Mouse (Mus musculus): ENCODE results near the gene Disp1.

Disp1 gene

DNA sequence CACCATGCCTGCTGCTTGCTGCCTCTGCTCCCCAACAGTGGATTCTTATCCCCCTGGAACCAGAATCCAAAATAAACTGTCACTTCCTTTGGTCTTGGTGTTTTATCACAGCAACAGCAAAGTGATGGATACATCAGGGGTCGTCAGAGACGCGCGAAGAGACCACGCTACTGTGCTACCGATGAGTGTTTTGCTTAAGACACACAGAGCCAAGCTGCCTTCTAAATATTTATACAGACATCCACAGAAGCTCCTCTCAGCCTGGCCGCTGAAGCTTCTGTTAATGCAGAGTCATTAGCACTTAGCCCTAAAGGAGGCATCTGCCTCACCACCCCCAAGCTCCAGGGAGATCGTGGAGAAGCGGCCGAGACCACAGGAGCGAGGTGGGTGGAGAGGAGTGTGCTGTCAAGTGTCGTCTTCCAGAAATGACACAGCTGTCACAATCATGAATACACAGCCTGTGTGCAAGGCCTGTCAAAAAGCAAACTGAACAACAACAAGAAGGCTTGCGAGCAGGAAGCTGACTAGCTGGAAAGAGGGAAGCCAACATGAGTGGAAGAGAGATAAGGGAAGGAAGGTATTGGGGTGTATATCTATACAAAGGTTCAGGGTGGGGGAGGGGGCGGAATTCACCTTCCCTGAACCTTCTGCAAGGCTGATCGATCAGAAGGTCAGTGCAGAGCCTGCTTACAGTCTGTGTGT lies 146.1 kb downstream of the Disp1 start:
- no peak for DNase-seq

- DNase-seq = no peak
These were observed 148.9 kb downstream of the Disp1 start for GRCm38 (mm10) chr1:183072263-183073050.

DNA sequence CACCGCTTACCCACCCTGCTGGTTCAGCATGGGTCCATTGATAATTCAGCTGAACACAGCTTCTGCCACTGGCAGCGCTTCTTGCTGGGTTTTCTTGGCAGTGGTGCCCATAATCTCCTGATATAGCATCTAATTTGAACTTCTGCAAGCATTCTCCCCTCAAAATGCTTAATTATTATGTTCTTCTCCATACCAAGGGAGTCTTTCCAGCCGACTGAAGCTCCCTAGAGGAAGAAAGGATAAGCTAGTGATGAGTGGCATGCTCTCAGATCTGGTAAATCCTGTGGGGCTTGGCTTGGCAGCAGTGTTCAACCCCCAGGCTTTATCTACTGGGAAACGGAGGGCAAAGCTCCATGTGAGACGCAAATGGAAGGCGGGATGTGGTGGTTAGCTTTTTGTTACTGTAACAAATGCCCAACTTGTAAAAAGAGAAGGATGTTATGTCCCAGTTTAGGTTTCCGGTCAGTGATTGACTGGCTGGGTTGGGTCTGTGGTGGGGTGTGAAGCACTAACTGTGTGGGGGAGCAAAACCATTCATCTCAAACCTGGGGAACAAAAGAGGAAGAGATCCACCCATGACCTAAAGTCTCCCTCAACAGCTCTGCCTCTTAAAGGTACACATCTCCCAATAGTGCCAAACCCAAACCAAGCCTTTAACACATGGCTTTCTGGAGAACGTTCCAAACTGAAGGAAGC lies 151.2 kb downstream of the Disp1 start:
- no peak for DNase-seq

GRCm38 (mm10) chr1:183067807-183068206 lies 153.5 kb downstream of the Disp1 start:
- DNase-seq = no peak

DNA sequence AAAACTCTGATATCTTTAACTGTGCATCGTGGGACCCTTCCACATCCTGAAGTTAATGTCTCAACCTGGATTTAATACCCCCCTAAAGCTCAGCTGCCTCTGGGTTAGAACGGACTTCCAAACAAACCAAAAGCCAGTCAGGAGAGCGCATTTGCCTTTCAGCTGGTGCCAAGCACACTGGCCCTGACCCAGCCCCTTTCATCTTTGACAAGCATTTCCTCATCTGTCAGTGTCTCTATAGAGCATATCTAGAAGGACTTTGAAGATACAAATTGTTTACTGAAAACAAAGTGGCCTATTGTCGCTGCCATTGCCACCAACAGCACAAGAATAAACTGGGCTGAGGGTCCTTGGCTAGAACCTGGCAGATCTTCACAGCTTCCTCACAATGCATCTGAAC lies 154.3 kb downstream of the Disp1 start:
- no peak for DNase-seq

- no peak for DNase-seq
These were observed 160.7 kb downstream of the Disp1 start for GRCm38 (mm10) chr1:183060611-183061010.

DNA sequence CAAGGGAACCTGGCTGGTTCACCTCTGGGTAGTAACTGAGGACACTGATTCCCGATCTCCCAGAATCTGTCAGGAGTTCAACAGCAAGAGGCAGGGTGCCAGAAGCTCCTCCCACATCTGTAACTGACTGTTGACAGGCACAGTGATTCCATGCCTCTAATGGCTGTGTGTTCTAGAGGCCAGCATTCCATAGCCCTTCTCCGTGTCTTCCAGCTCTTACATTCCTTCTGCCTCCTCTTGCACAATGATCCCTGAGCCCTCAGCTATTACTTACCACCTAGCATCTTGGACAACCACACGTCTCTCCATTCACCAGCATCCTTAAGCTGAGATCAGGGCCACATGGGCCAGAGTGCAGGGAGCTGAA lies 165.1 kb downstream of the Disp1 start:
- no peak for DNase-seq

- DNase-seq = no peak
These were observed 165.6 kb downstream of the Disp1 start for GRCm38 (mm10) chr1:183055608-183056288.

DNA sequence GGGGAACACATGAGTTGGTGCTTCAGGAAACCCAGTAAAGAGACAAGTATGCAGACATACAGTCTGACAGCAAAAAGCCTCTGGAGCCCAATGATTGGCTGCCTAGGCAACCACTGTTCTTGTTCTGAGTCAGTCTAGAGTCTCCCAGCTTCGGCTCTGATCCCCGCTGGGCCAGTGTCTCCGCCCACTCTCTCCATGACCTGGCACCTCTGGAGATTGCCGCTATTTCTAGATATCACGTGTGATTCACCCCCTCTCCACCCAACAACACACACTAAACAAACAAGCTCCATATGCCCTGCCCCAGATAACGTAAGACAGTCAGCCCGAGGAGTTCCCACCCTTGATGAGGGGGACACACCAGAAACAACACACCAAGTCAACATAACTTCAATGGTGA lies 168.7 kb downstream of the Disp1 start:
- no peak for DNase-seq

DNA sequence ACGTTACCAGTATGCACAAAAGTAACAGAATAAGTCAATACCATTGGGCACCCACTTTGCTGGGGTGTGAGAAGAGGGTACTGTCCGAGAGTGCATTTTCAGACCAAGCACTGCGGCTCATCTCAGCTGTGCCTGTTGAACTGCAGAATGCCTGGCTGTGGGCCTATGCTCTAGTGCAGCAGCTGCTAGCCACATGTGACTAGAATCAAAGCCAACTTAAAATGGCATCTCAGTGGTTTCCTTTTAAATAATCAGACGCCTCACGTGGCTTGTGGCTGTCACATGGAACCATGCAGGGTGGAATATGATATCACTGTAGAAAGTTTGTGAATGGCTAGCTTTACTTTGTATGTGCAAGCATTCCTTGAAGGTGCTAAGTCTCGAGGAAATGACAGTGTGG lies 172.0 kb downstream of the Disp1 start:
- no peak for DNase-seq

- no peak for DNase-seq
These were observed 173.3 kb downstream of the Disp1 start for GRCm38 (mm10) chr1:183047913-183048523.

- no peak for DNase-seq
These were observed 174.0 kb downstream of the Disp1 start for GRCm38 (mm10) chr1:183047191-183047912.

DNA sequence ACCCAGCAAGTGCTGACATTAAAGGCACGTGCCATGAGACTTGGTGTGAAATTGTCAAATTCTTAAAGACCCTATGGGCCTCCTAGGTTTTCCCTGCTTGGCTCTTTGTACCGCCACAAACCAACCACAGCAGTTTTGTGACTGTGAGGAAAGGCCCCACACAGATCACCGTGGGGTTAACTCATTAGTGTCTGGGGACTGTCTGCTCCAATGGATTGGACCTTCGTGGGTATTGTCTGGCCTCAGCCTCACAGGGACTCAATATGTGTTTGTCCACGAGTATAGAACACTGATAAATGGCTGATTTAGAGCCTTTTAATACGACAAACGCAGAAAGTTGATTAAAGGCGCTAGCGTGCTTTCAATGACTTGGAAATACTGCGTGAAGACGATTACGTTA lies 175.2 kb downstream of the Disp1 start:
- no peak for DNase-seq

DNA sequence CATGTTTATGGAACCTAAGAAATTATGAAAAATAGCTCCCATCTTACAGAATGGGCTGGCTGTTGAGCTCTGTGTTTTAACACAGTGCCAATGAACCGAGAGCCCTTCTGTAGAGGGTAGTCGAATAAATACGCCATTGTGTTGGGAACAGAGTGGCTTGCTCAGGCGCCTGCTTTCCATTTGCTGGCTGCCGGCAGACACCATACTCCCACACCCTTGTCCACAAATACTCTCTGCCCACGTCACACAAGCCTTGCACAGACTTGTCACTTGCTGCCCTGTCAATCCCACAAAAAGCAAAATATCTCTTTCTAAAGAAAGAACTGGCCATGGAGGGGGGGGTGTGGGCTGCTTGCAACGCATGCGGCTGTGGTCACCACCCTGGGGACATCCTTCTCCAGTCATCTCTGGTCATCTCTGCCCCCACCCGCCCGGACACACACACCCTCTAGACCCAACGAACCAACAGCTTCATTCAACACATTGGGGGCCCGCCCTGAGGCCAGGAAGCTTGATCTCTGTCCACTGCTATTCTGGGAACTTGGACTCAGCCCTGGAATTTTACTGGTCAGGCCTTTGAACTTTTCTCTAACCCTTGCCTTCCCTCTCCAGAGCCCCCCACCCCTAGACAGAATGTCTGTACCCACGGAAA lies 178.0 kb downstream of the Disp1 start:
- no peak for DNase-seq

GRCm38 (mm10) chr1:183041703-183042102 lies 179.6 kb downstream of the Disp1 start:
- DNase-seq = no peak

DNA sequence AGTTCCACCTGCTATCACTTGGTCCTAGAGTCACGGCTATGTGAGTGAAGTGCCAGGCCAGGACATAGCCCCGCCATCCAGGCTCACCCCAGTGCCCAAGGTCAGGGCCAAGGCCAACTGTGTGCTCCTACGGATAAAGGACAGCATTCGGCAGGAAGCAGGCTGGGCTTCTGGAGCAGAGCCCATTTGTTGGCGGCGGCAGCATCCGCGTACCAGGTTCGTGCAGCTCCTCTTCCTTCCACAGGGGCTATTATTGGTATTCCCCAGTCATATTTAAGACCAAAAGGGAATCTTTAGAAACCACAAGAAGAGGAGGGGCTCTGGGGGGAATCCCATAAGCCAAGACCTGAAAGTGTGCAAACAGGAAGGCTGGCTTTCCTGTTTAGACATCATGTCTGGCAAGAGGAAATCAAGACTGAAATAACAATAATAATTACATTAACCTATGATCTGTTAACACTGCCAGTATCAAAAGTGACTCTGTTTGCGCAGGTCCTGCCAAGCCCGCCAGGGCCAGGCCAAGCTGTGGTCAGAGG lies 180.4 kb downstream of the Disp1 start:
- peak in 1 of 2 experiments; percentile 13 for DNase-seq

DNA sequence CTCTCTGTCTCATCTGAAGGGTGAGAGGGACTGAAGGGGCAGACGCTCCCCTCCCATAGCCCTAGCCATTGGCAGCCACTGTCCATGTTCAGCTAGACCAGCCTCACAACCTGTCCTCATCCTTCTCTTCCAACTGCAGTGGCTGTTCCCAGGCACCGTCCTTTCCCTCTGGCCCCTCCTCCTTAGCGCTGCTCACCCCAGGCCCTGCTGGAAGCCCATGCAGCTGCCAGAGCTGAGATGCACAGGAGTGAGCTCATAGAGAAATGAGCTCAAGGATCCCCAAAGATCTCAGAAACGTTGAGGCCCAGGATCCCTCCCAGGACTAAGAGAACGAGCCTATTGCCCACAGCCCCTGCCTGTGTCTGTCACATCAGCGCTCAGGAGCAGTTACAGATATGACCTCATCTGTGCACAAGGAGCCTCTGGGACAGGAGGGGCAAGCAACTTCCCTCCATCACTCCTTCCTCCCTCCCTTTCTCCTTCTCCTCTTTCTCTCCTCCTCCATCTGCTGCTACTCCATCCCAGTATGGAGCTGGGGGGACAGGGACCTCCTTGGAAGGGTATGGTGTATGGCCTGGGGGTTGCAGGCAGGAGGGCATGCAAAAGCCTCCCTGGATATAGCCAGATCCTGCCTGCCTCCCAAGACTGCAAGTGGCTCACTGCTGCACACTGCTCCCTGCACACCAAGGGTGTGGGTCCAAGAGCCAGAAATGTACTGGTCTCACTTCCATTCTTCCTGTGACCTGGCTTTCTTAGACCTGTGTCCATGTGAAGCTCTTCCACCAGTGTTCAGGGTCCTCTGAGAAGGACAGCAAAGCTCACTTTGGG lies 181.2 kb downstream of the Disp1 start:
- DNase-seq = no peak

DNA sequence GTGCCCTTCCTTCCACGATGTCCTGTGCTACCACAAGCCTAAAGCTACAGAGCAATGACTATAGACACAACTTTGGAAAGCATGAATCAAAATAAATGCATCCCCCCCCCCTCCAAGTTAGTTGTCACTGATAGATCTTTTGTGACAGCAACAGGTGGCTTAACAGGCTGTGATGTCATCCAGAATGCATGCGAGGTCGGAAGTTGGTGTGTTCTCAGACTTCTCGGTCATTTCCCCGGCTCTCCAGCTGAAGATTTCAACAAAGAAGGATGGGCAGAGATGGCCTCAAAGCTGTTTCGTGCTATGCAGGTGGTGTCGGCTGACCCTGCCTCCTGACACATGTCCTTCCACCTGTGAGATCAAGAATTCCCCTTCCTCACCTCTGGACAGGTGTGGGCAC lies 181.9 kb downstream of the Disp1 start:
- no peak for DNase-seq
